Mouse (Mus musculus) cerebellum, postnatal 36 days (tissue): ENCODE measurements around the gene Cinp.

Experiments
- DNase-seq, 2 experiments: peaks; one replicate each; pipeline ENCODE4 v3.0.0; 2021 to 2022; ENCODE audit warnings: mixed read lengths in 2 of 2

Cinp gene

GRCm38 (mm10) chr12:110889036-110890020 is at the start of gene Cinp, which contains the start of gene Tecpr2:
Gene Cinp (minus strand): TSS chr12:110889145.
Gene Tecpr2 (plus strand): TSS chr12:110889264.
- peak; percentile 96 to 97 for DNase-seq

- DNase-seq, result no peak
Measured at GRCm38 (mm10) chr12:110937496-110937895, 48.6 kb upstream of the Cinp start.

GRCm38 (mm10) chr12:110935983-110936620 is 47.2 kb upstream of the Cinp start:
- peak; percentile 89 to 93 for DNase-seq

GRCm38 (mm10) chr12:110932820-110933219 is 43.9 kb upstream of the Cinp start:
- no peak for DNase-seq

GRCm38 (mm10) chr12:110921572-110921971 is 32.6 kb upstream of the Cinp start:
- no peak for DNase-seq

- no peak for DNase-seq
Measured at GRCm38 (mm10) chr12:110920254-110920653, 31.3 kb upstream of the Cinp start.

GRCm38 (mm10) chr12:110915761-110916160 is 26.8 kb upstream of the Cinp start:
- DNase-seq, result no peak

- DNase-seq, result no peak
Measured at GRCm38 (mm10) chr12:110909962-110910361, 21.0 kb upstream of the Cinp start.

- no peak for DNase-seq
Measured at GRCm38 (mm10) chr12:110907845-110908244, 18.9 kb upstream of the Cinp start.

- no peak for DNase-seq
Measured at GRCm38 (mm10) chr12:110903536-110903935, 14.6 kb upstream of the Cinp start.

- no peak for DNase-seq
Measured at GRCm38 (mm10) chr12:110902106-110902505, 13.2 kb upstream of the Cinp start.

- DNase-seq, result no peak
Measured at GRCm38 (mm10) chr12:110891887-110892286, 2.9 kb upstream of the Cinp start.

GRCm38 (mm10) chr12:110888606-110889005 is 339 bp downstream of the Cinp start:
- no peak for DNase-seq

- DNase-seq, result no peak
Measured at GRCm38 (mm10) chr12:110888106-110888505, 839 bp downstream of the Cinp start.

- DNase-seq, result no peak
Measured at GRCm38 (mm10) chr12:110885251-110885650, 3.7 kb downstream of the Cinp start.

- DNase-seq, result no peak
Measured at GRCm38 (mm10) chr12:110882291-110882690, 6.7 kb downstream of the Cinp start.

GRCm38 (mm10) chr12:110875351-110875750 is 13.6 kb downstream of the Cinp start:
- DNase-seq, result no peak

- DNase-seq, result no peak
Measured at GRCm38 (mm10) chr12:110871247-110871646, 17.7 kb downstream of the Cinp start.

GRCm38 (mm10) chr12:110870107-110870506 is 18.8 kb downstream of the Cinp start:
- DNase-seq, result no peak

GRCm38 (mm10) chr12:110865989-110866388 is 23.0 kb downstream of the Cinp start:
- DNase-seq, result peak in 1 of 2 experiments; percentile 40

GRCm38 (mm10) chr12:110865571-110865970 is 23.4 kb downstream of the Cinp start:
- DNase-seq, result no peak

- DNase-seq, result no peak
Measured at GRCm38 (mm10) chr12:110864008-110864407, 24.9 kb downstream of the Cinp start.

- DNase-seq, result no peak
Measured at GRCm38 (mm10) chr12:110861256-110861655, 27.7 kb downstream of the Cinp start.

GRCm38 (mm10) chr12:110860293-110860692 is 28.7 kb downstream of the Cinp start:
- DNase-seq, result no peak
